Mouse (Mus musculus): ENCODE results near the gene 1700023F06Rik.

DNA sequence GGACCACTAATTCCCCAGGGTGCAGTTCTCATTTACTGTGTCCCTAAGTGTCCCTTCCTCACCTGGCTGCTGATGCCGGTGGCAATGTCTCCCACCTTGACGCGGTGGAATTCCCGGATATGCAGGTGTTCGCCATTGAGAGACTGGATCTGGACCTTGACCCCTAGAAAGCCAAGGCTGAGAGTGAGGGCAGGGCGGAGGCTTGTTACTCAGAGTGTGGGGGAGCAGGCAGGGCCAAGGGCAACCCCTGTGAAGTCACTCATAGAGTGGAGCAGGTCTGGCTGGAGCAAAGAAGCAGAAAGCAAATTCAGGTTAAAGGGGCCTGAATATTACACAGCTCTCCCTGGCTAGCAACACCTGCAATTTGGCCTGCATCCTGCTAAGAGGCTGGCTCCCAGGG is 13.1 kb upstream of the 1700023F06Rik start:
- TF ChIP-seq CTCF (IDR thresholded peaks at IDR 0.05) (no peak), EP300 (IDR thresholded peaks at IDR 0.05) (no peak)

Data from lung, postnatal 0 days (tissue).